Mouse (Mus musculus) heart, postnatal 10 days (tissue): ENCODE data around the gene Nfyc. TPM values are rescaled to one million over a fixed set of nuclear protein-coding genes. Genes with fewer than 3 reads are reported as not detected.

Source experiments
- DNase-seq, 2 experiments: peaks; one replicate each; pipeline ENCODE4 v3.0.0; 2021
- intact Hi-C: fragments of 180-260 bp; cut with DNase I; formaldehyde crosslinking; loops from one replicate; pipeline ENCODE4 v1.15.1; 2025
- microRNA-seq, 2 experiments: library from miRNA; unstranded; fragments of <30 nt; microRNA quantifications; one replicate each; pipeline ENCODE4 v1.2.0; 2022
- total RNA-seq, 2 experiments: library from RNA; stranded (reverse); gene quantifications; 2 replicates each; pipeline ENCODE4 v1.2.3; 2021

Nfyc gene
- total RNA-seq, 2 experiments from 2014 or later, result 75.4 to 78.0 TPM

- intact Hi-C loops, result no loop called here
- no peak for DNase-seq
These were observed 112.2 kb downstream of the Nfyc start for GRCm38 (mm10) chr4:120719152-120719551.

GRCm38 (mm10) chr4:120717591-120717990 lies 113.8 kb downstream of the Nfyc start:
- DNase-seq, result peak; percentile 49 to 50
- intact Hi-C loops, result no loop called here

GRCm38 (mm10) chr4:120716765-120717164 lies 114.6 kb downstream of the Nfyc start:
- no peak for DNase-seq
- intact Hi-C loops, result no loop called here

GRCm38 (mm10) chr4:120716141-120716571 lies 115.2 kb downstream of the Nfyc start:
- intact Hi-C loops, result no loop called here
- peak; percentile 36 to 46 for DNase-seq

GRCm38 (mm10) chr4:120713856-120714497 lies 117.4 kb downstream of the Nfyc start:
- DNase-seq, result no peak
- intact Hi-C loops, result no loop called here

- intact Hi-C loops, result no loop called here
- no peak for DNase-seq
These were observed 118.4 kb downstream of the Nfyc start for GRCm38 (mm10) chr4:120713021-120713420.

GRCm38 (mm10) chr4:120712236-120712635 lies 119.1 kb downstream of the Nfyc start:
- no peak for DNase-seq

More at GRCm38 (mm10) chr4:120712236-120712635, 119.1 kb downstream of the Nfyc start:
- intact Hi-C loops, result no loop called here

Small RNAs within 50 kb of the gene (microRNA-seq; reads per million reads assigned to microRNA genes)
- gene Gm23936 (0 reads per million in 2 experiments), gene Mir30c-1 (349 to 497 reads per million in 2 experiments), gene Mir30e (0 reads per million in 2 experiments), gene Mir30f (0 reads per million in 2 experiments)

Other genes with a start within 250 kb of the Nfyc start
- gene Gm8439, start 242.8 kb downstream of the Nfyc start, total RNA-seq, result not detected
- gene Cited4, start 165.0 kb downstream of the Nfyc start, total RNA-seq, result 10 to 100 TPM; 76.0 to 81.5 TPM
- gene Kcnq4, start 83.0 kb downstream of the Nfyc start, total RNA-seq, result 1 to 10 TPM; 3.3 to 3.5 TPM
- gene Rims3, start 23.2 kb upstream of the Nfyc start, total RNA-seq, result under 1 TPM; 0.10 to 0.17 TPM
- 1 to 10 TPM; 4.2 to 5.4 TPM for gene Exo5, start 93.4 kb upstream of the Nfyc start, total RNA-seq
- 1 to 10 TPM; 4.1 to 4.6 TPM for gene Zfp69, start 120.1 kb upstream of the Nfyc start, total RNA-seq
- gene Smap2, start 185.7 kb upstream of the Nfyc start, total RNA-seq, result 10 to 100 TPM; 29.9 to 32.8 TPM
- gene Col9a2, start 207.8 kb upstream of the Nfyc start, total RNA-seq, result 1 to 10 TPM; 1.1 to 1.2 TPM